Mouse (Mus musculus) forebrain, embryonic 14.5 days (tissue): ENCODE measurements around the gene Slc26a10. TPM values are rescaled to one million over a fixed set of nuclear protein-coding genes. Genes with fewer than 3 reads are reported as not detected.

Experiments
- ATAC-seq: fragments of 200-750 bp; cut with Nextera tagmentation; 2 replicates; pipeline ENCODE4 v1.8.0; 2017; ENCODE audit warnings: mild to moderate bottlenecking, moderate library complexity
- DNase-seq: peaks from one replicate; pipeline ENCODE4 v3.0.0-alpha.2; 2015; ENCODE audit warnings: low spot score
- H3K27ac ChIP-seq: fragments of 300-500 bp; sonication (generic); 2 replicates; pipeline ENCODE4 v1.5.1; 2014; ENCODE audit warnings: low read depth, mild to moderate bottlenecking, control low read depth, low read length, moderate library complexity
- H3K27me3 ChIP-seq: fragments of 300-500 bp; sonication (generic); replicated peaks from 2 replicates; pipeline ENCODE4 v1.6.1; 2014; ENCODE audit warnings: low read length, control low read depth, mixed read lengths; ENCODE audit not compliant: control insufficient read depth, insufficient read depth
- H3K36me3 ChIP-seq: fragments of 300-500 bp; sonication (generic); 2 replicates; pipeline ENCODE4 v1.6.1; 2014; ENCODE audit warnings: low read length, control low read depth; ENCODE audit not compliant: control insufficient read depth, insufficient read depth
- H3K4me1 ChIP-seq: fragments of 300-500 bp; sonication (generic); 2 replicates; pipeline ENCODE4 v1.6.1; 2014; ENCODE audit warnings: antibody characterized with exemption, low read length, control low read depth; ENCODE audit not compliant: control insufficient read depth, insufficient read depth
- H3K4me2 ChIP-seq: fragments of 300-500 bp; sonication (generic); 2 replicates; pipeline ENCODE4 v1.6.1; 2014; ENCODE audit warnings: mild to moderate bottlenecking, control low read depth, low read length
- H3K4me3 ChIP-seq: fragments of 300-500 bp; sonication (generic); 2 replicates; pipeline ENCODE4 v1.5.1; 2014; ENCODE audit warnings: low read depth, low read length, control low read depth
- H3K9ac ChIP-seq: fragments of 300-500 bp; sonication (generic); 2 replicates; pipeline ENCODE4 v1.6.1; 2014; ENCODE audit warnings: mild to moderate bottlenecking, low read length, control low read depth, moderate library complexity
- H3K9me3 ChIP-seq: fragments of 300-500 bp; sonication (generic); replicated peaks from 2 replicates; pipeline ENCODE4 v1.6.1; 2016; ENCODE audit warnings: low read length, control low read depth, mixed read lengths; ENCODE audit not compliant: control insufficient read depth
- WGBS: fragments of 180-500 bp; shearing (Covaris S2); extraction: QIAGEN DNeasy Blood & Tissue Kit; methylation state at CpG from one replicate; pipeline ENCODE4 v1.1.7; 2014; 5-methylcytosine and 5-hydroxymethylcytosine counted together
- polyA plus RNA-seq: library from polyadenylated mRNA; unstranded; fragments of >200 nt; fragmentation: Nextera tagmentation; extraction: Ambion mirVana; gene quantifications from 2 replicates; pipeline ENCODE4 v1.2.1, GENCODE M21; 2014

Slc26a10 gene
- polyA plus RNA-seq, 1 experiment from 2014 or later: 0.69 TPM

GRCm38 (mm10) chr10:127214422-127214803 is 34.0 kb upstream of the Slc26a10 start:
- Histone ChIP-seq H3K36me3 (no peaks in the 10 kb centered on the region), H3K4me1 (peaks cover 6% of the 10 kb centered on the region), H3K9ac (no peak overlapping the region), H3K27ac (no peak overlapping the region), H3K4me3 (no peak overlapping the region), H3K4me2 (no peak overlapping the region), H3K27me3 (no peaks in the 10 kb centered on the region), H3K9me3 (no peaks in the 10 kb centered on the region)
- DNase-seq (no peak), ATAC-seq (no peak)
- 60% methylated on average over 1 of the region's 1 CpGs for WGBS

GRCm38 (mm10) chr10:127213704-127214421 is 33.4 kb upstream of the Slc26a10 start:
- 81% methylated on average over 13 of the region's 13 CpGs for WGBS

DNA sequence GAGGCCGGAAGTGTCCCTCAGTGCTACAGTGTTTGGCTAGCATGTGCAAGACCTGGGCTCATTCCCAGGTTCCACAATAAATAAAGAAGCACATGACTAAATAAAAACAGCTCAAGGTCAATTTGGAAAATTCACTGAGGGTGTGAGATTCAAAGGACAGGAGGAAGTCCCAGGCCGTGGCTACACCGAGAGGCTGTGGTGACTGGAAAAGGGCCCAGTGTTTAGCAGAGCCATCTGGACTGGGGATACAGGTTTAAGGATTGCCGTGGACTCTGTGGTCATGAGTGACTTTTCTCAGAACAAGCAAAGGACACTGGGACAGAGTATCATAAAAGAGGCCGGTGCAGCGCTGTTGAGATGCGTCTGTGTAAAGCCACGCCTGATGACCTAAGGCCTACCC is 32.8 kb upstream of the Slc26a10 start:
- Histone ChIP-seq H3K4me1 (peaks cover 6% of the 10 kb centered on the region), H3K27me3 (no peaks in the 10 kb centered on the region), H3K4me3 (no peak overlapping the region), H3K36me3 (no peaks in the 10 kb centered on the region), H3K27ac (no peak overlapping the region), H3K9me3 (no peaks in the 10 kb centered on the region), H3K4me2 (no peak overlapping the region), H3K9ac (no peak overlapping the region)
- DNase-seq (no peak), ATAC-seq (no peak)
- WGBS: 93% methylated on average over 8 of the region's 8 CpGs

More at GRCm38 (mm10) chr10:127213704-127214421, 33.4 kb upstream of the Slc26a10 start:
- H3K27ac ChIP-seq: no peak overlapping the region
- H3K4me2 ChIP-seq: no peak overlapping the region
- H3K4me3 ChIP-seq: no peak overlapping the region
- peaks cover 6% of the 10 kb centered on the region for H3K4me1 ChIP-seq
- H3K36me3 ChIP-seq: no peaks in the 10 kb centered on the region
- no peak overlapping the region for H3K9ac ChIP-seq
- no peaks in the 10 kb centered on the region for H3K27me3 ChIP-seq
- DNase-seq (no peak), ATAC-seq (no peak)
- H3K9me3 ChIP-seq: no peaks in the 10 kb centered on the region

DNA sequence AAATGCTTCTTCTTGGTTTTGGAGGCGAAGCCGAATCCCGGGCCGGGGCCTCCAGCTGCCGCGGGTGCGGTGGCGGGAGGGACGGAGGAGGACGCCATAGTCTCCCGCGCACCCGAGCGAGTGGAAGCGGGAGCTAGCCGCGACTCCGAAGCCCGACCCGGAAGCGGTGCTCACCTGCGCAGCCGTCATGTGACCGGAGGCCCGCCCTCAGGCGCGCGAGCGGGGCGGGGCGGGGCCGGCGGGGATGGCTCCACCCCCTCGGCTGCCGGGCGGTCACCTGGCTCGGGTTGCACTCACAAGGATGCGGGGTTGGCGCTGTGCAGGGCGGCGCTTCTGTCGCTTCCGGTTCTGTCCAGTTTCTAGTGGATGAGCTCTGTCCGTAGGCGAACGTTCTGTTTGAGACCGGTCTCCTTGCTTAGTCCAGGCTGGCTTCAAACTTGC is 31.0 kb upstream of the Slc26a10 start, which contains the start of gene Pip4k2c:
Gene Pip4k2c, minus strand, starts transcription at position 172 of the 441 bp plus-strand sequence.
- Histone ChIP-seq H3K36me3 (peaks cover 18% of the 10 kb centered on the region), H3K27me3 (no peaks in the 10 kb centered on the region), H3K4me1 (peaks cover 6% of the 10 kb centered on the region), H3K4me2 (peak within 1 kb of the TSS; percentile 75), H3K27ac (0 out of 2 replicates have a peak within 1 kb of the TSS, but pooled peaks have one; percentile 44), H3K9me3 (no peaks in the 10 kb centered on the region), H3K9ac (peak within 1 kb of the TSS; percentile 81), H3K4me3 (peak within 1 kb of the TSS; percentile 70)
- ATAC-seq (peak; percentile 98), DNase-seq (peak; percentile 83)
- WGBS: 2% methylated on average over 43 of the region's 47 CpGs

DNA sequence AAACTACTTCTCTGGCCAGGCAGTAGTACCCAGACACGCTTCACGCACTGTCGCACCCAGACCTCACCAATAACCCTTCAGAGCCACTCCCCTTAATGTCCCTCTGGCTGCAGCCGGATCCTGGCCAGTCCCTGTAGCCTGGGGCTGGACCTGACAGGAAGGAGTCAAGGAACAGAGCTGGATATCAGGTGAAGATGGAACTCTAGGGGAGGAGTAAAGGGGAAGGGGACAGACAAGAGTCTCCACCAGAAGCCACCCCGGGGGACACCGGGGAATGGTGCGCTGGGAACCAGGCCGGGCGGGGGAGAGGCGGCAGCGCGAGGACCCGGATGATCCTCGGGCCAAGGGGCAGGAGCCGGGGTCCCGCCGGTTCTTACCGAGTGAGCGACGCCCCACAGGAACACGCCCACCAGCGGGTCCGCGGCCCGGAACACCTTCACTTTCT is 30.5 kb upstream of the Slc26a10 start:
- no peak for DNase-seq
- Histone ChIP-seq H3K27ac (0 out of 2 replicates have a peak overlapping the region, but pooled peaks have one; percentile 44), H3K4me3 (peak overlapping the region; percentile 70), H3K9me3 (no peaks in the 10 kb centered on the region), H3K27me3 (no peaks in the 10 kb centered on the region), H3K4me2 (peak overlapping the region; percentile 75), H3K9ac (peak overlapping the region; percentile 81), H3K36me3 (peaks cover 23% of the 10 kb centered on the region), H3K4me1 (peaks cover 6% of the 10 kb centered on the region)
- peak; percentile 69 for ATAC-seq
- under 1% methylated on average over 25 of the region's 25 CpGs for WGBS

- Histone ChIP-seq H3K27ac (no peak overlapping the region), H3K36me3 (peaks cover 32% of the 10 kb centered on the region), H3K27me3 (no peaks in the 10 kb centered on the region), H3K9ac (peak overlapping the region; percentile 81; the same call in 1 of the 2 replicates), H3K9me3 (no peaks in the 10 kb centered on the region), H3K4me2 (peak overlapping the region; percentile 75; the same call in 1 of the 2 replicates), H3K4me1 (peaks cover 6% of the 10 kb centered on the region), H3K4me3 (no peak overlapping the region)
- WGBS: 90% methylated on average over 13 of the region's 13 CpGs
- no peak for DNase-seq
- no peak for ATAC-seq
These were observed 29.6 kb upstream of the Slc26a10 start for GRCm38 (mm10) chr10:127209928-127210570.

DNA sequence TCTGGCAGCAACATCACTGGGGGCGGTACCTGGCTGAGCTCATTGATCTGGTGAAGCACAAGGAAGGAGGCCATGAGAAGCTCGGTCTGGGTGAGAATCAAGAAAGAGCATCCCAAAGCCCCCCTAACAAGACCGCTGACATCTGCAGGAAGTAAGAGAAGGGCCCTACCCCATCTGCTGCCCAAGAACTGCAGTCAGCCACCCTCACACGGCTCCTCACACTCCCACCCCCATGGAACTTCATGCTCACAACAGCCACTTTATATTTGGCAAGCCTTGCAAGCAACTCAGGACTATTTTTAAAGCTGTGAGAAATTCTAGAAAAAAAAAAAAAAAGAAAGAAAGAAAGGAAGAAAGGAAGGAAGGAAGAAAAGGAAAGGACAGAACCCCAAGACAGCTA is 28.5 kb upstream of the Slc26a10 start:
- Histone ChIP-seq H3K27me3 (no peaks in the 10 kb centered on the region), H3K9me3 (no peaks in the 10 kb centered on the region), H3K4me3 (no peak overlapping the region), H3K4me1 (peaks cover 6% of the 10 kb centered on the region), H3K4me2 (no peak overlapping the region), H3K36me3 (peaks cover 41% of the 10 kb centered on the region), H3K27ac (no peak overlapping the region), H3K9ac (no peak overlapping the region)
- 88% methylated on average over 4 of the region's 4 CpGs for WGBS
- ATAC-seq (no peak), DNase-seq (no peak)

DNA sequence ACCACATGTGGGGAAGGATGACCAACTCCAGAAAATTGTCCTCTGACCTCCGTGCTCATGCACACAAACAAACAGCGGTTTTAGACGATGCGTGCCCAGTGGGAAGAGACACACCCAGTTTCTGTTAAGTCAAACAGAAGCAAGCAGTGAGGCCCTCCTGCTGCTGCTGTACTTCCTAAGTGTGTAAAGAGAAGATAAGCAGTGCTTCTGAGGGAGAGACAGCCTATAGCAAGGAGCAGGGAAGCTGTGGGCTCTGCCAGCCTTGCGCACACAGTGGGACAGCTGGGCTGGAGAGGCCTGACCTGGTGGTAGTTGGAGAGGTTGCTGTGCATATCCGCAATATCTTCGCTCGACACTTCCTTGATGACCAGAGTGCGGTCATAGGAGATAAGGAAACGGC is 24.9 kb upstream of the Slc26a10 start:
- H3K36me3 ChIP-seq: peaks cover 70% of the 10 kb centered on the region
- no peak for DNase-seq
- peaks cover 2% of the 10 kb centered on the region for H3K4me1 ChIP-seq
- no peak overlapping the region for H3K4me3 ChIP-seq
- no peak overlapping the region for H3K9ac ChIP-seq
- no peaks in the 10 kb centered on the region for H3K27me3 ChIP-seq
- no peaks in the 10 kb centered on the region for H3K9me3 ChIP-seq
- WGBS: 94% methylated on average over 10 of the region's 10 CpGs
- no peak for ATAC-seq
- no peak overlapping the region for H3K4me2 ChIP-seq
- no peak overlapping the region for H3K27ac ChIP-seq

DNA sequence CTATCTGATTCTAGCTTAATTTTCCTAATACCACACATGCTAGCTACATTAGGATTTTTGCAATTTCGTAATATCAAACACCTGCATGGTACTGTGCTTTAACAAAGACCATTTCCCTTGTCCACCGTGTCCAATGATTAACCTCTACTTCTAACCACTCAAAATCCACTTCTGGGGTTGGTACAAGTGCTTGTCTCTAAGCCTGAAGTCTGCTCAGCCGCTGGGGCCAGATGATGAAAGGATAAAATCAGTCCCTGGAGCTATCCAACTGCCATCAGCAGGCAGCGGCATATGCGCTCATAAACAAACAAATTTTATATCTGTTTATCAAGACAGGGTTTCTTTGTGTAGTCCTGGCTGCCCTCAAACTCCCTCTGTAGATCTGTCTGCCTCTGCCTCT is 24.1 kb upstream of the Slc26a10 start:
- no peaks in the 10 kb centered on the region for H3K4me1 ChIP-seq
- no peaks in the 10 kb centered on the region for H3K9me3 ChIP-seq
- H3K4me2 ChIP-seq: no peak overlapping the region
- no peak overlapping the region for H3K27ac ChIP-seq
- ATAC-seq (no peak), DNase-seq (no peak)
- 95% methylated on average over 5 of the region's 5 CpGs for WGBS
- no peak overlapping the region for H3K4me3 ChIP-seq
- H3K27me3 ChIP-seq: no peaks in the 10 kb centered on the region
- H3K9ac ChIP-seq: no peak overlapping the region
- H3K36me3 ChIP-seq: peaks cover 78% of the 10 kb centered on the region
